Mouse (Mus musculus) lung, embryonic 16.5 days (tissue): Measurements from ENCODE around the gene Gas2l1. TPM values are rescaled to one million over a fixed set of nuclear protein-coding genes. Genes with fewer than 3 reads are reported as not detected.

ENCODE experiments used
- ATAC-seq: fragments of 200-750 bp; cut with Nextera tagmentation; 2 replicates; pipeline ENCODE4 v1.8.0; 2017; ENCODE audit warnings: low read depth, mild to moderate bottlenecking, moderate library complexity
- H3K27ac ChIP-seq: fragments of 300-500 bp; sonication (generic); 2 replicates; pipeline ENCODE4 v1.5.1; 2014; ENCODE audit warnings: mild to moderate bottlenecking, control low read depth, low read length
- H3K27me3 ChIP-seq: fragments of 300-500 bp; sonication (generic); 2 replicates; pipeline ENCODE4 v1.6.1; 2014; ENCODE audit warnings: low read depth, low read length, mixed read lengths; ENCODE audit not compliant: control insufficient read depth, insufficient read depth
- H3K36me3 ChIP-seq: fragments of 300-500 bp; sonication (generic); 2 replicates; pipeline ENCODE4 v1.6.1; 2014; ENCODE audit warnings: low read length; ENCODE audit not compliant: control insufficient read depth, insufficient read depth
- H3K4me1 ChIP-seq: fragments of 300-500 bp; sonication (generic); replicated peaks from 2 replicates; pipeline ENCODE4 v1.6.1; 2014; ENCODE audit warnings: low read length, mixed read lengths; ENCODE audit not compliant: control insufficient read depth, insufficient read depth
- H3K4me2 ChIP-seq: fragments of 300-500 bp; sonication (generic); 2 replicates; pipeline ENCODE4 v1.6.1; 2014; ENCODE audit warnings: low read depth, low read length, control low read depth
- H3K4me3 ChIP-seq: fragments of 300-500 bp; sonication (generic); 2 replicates; pipeline ENCODE4 v1.5.1; 2014; ENCODE audit warnings: mild to moderate bottlenecking, low read length, control low read depth
- H3K9ac ChIP-seq: fragments of 300-500 bp; sonication (generic); 2 replicates; pipeline ENCODE4 v1.6.1; 2014; ENCODE audit warnings: low read length, control low read depth
- H3K9me3 ChIP-seq: fragments of 300-500 bp; sonication (generic); 2 replicates; pipeline ENCODE4 v1.6.1; 2016; ENCODE audit warnings: low read length; ENCODE audit not compliant: control insufficient read depth
- WGBS: fragments of 180-500 bp; shearing (Covaris S2); extraction: QIAGEN DNeasy Blood & Tissue Kit; methylation state at CpG from one replicate; pipeline ENCODE4 v1.1.7; 2014; 5-methylcytosine and 5-hydroxymethylcytosine counted together
- polyA plus RNA-seq: library from polyadenylated mRNA; unstranded; fragments of >200 nt; fragmentation: Nextera tagmentation; extraction: Ambion mirVana; gene quantifications from 2 replicates; pipeline ENCODE4 v1.2.1, GENCODE M21; 2015

Gas2l1 gene
- polyA plus RNA-seq, 1 experiment from 2014 or later, result 18.6 TPM

DNA sequence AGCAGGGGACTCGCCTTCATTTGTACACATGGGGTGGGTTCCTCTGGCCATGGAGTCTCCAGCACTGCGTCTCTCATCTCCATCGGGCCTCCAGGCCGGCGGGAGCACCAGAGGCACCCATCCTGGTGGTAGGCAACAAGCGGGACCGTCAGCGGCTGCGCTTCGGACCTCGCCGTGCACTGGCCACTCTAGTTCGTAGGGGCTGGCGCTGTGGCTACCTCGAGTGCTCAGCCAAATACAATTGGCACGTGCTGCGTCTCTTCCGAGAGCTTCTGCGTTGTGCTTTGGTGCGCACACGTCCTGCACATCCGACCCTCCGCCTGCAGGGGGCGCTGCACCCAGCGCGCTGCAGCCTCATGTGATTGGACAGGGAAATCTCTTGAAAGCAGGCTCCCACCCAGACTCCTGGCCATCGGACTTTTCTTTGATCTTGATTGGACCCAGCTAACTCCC is 5.4 kb downstream of the Gas2l1 start:
- Histone ChIP-seq H3K27me3 (peaks cover 63% of the 10 kb centered on the region), H3K4me3 (no peak overlapping the region), H3K4me1 (peaks cover 31% of the 10 kb centered on the region), H3K36me3 (no peaks in the 10 kb centered on the region), H3K27ac (no peak overlapping the region), H3K9me3 (no peaks in the 10 kb centered on the region), H3K9ac (no peak overlapping the region), H3K4me2 (no peak overlapping the region)
- WGBS, result 11% methylated on average over 27 of the region's 27 CpGs
- no peak for ATAC-seq

DNA sequence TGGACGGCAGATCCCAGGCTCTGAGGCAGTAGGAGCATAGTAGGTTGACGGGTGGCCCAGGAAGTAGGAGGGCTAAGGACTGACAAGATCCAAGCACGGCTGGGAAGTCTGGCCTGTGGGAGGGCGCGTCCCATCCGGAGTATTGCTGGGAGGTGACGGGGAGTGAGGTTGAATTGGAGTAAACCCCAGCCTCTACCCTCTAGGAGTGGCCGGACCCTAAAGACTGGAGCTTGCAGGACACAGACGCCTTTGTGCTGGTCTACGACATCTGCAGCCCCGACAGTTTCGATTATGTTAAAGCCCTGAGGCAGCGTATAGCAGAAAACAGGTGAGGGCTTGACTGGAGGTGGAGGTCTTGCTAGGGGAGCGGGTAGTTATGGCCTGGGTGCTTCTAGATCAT is 5.9 kb downstream of the Gas2l1 start:
- ATAC-seq, result no peak
- H3K27me3 ChIP-seq, result peaks cover 63% of the 10 kb centered on the region
- H3K27ac ChIP-seq, result no peak overlapping the region
- H3K4me1 ChIP-seq, result peaks cover 26% of the 10 kb centered on the region
- no peaks in the 10 kb centered on the region for H3K36me3 ChIP-seq
- H3K4me2 ChIP-seq, result no peak overlapping the region
- H3K9me3 ChIP-seq, result no peaks in the 10 kb centered on the region
- no peak overlapping the region for H3K9ac ChIP-seq
- H3K4me3 ChIP-seq, result no peak overlapping the region
- 25% methylated on average over 14 of the region's 14 CpGs for WGBS

GRCm38 (mm10) chr11:5058783-5059182 is 6.3 kb downstream of the Gas2l1 start:
- H3K9me3 ChIP-seq, result no peaks in the 10 kb centered on the region
- ATAC-seq, result no peak
- H3K36me3 ChIP-seq, result no peaks in the 10 kb centered on the region
- 38% methylated on average over 9 of the region's 9 CpGs for WGBS
- H3K4me1 ChIP-seq, result peaks cover 25% of the 10 kb centered on the region
- H3K4me3 ChIP-seq, result no peak overlapping the region
- H3K27me3 ChIP-seq, result peaks cover 63% of the 10 kb centered on the region
- no peak overlapping the region for H3K4me2 ChIP-seq
- H3K27ac ChIP-seq, result no peak overlapping the region
- H3K9ac ChIP-seq, result no peak overlapping the region

GRCm38 (mm10) chr11:5057856-5058641 is 7.1 kb downstream of the Gas2l1 start, which contains the start of gene Rasl10a:
Rasl10a (plus strand) TSS chr11:5058128.
- H3K27ac ChIP-seq, result no peak within 1 kb of the TSS
- H3K9me3 ChIP-seq, result no peaks in the 10 kb centered on the region
- no peak for ATAC-seq
- H3K36me3 ChIP-seq, result no peaks in the 10 kb centered on the region
- H3K27me3 ChIP-seq, result peaks cover 63% of the 10 kb centered on the region
- peak within 1 kb of the TSS; percentile 54 for H3K4me3 ChIP-seq
- 1% methylated on average over 71 of the region's 77 CpGs for WGBS
- peak within 1 kb of the TSS; percentile 93 for H3K4me2 ChIP-seq
- peaks cover 25% of the 10 kb centered on the region for H3K4me1 ChIP-seq
- H3K9ac ChIP-seq, result peak within 1 kb of the TSS; percentile 61

- Histone ChIP-seq H3K4me2 (peak overlapping the region; percentile 93), H3K9me3 (no peaks in the 10 kb centered on the region), H3K4me1 (peaks cover 24% of the 10 kb centered on the region), H3K27ac (no peak overlapping the region), H3K9ac (peak overlapping the region; percentile 61), H3K36me3 (no peaks in the 10 kb centered on the region), H3K4me3 (peak overlapping the region; percentile 54), H3K27me3 (peaks cover 61% of the 10 kb centered on the region)
- WGBS, result 17% methylated on average over 8 of the region's 8 CpGs
- ATAC-seq, result no peak
Observed at GRCm38 (mm10) chr11:5057541-5057855, 7.6 kb downstream of the Gas2l1 start.

DNA sequence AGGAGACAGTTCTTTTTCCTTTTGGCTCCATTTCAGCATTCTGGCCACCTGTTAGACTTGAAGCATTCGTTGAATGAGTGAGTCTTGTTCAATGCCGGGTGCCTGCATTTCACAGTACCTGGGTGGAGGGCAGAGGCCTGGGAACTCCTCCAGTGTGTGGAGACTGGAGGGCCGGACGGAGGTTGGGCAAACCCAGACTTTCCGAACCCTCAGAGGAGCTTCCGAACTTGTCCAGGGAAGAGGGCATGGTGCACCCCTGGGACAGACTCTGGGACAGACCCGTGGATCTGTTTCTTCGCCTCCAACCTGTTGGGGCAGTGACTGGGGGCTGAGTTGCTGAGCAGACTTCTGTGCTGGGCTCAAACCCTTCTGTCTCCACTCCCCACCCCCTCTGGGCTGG is 8.1 kb downstream of the Gas2l1 start:
- no peak overlapping the region for H3K4me3 ChIP-seq
- H3K4me1 ChIP-seq, result peaks cover 20% of the 10 kb centered on the region
- 54% methylated on average over 8 of the region's 8 CpGs for WGBS
- no peak overlapping the region for H3K9ac ChIP-seq
- no peak overlapping the region for H3K27ac ChIP-seq
- H3K36me3 ChIP-seq, result no peaks in the 10 kb centered on the region
- H3K9me3 ChIP-seq, result no peaks in the 10 kb centered on the region
- no peak for ATAC-seq
- H3K4me2 ChIP-seq, result no peak overlapping the region
- H3K27me3 ChIP-seq, result peaks cover 57% of the 10 kb centered on the region

DNA sequence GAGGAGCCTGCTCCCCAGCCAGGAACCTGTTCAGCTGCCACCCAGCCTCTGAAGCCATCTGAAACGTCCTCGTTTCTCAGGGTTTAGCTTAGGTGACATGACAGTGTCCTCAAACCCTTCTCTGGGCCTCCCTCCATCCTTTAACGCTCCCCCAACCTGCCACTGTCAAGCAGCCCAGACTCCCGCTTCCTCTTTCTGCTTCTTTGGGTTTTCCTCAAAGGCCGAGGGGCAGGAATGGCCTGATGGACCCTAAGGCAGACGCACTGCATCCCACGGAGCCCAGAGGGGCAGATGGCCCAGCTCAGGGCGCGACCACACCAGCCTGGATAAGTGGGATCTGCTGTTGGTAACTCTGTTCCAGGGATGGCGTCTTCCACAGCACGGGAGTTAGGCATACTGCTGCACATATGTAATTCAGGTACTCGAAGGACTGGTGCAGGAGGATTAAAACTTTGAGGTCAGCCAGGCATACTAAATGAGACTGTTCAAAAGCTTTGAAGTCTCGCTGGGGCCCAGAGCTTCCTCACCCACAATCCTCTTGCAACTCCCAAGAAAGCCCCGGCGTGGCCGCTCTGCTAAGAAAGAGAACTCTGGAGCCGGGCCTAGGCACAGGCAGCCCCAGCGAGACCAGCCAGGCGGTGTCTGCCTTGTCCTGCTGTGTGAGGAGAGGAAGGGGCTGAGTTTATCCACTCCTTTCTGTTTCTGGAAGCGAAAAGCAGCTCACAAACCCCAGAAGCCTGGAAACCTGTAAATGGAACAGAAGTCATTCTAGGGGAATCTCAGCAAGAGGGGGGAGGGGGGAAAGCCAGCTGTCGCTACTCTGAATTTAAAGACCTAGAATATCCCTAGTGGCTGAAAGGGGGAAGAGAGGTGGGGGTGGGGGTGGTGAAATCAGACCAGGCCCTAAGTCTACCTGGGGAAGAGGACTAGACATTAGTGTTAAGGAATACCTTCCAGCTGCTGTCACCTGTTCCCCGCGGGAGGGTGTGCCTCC is 8.9 kb downstream of the Gas2l1 start:
- Histone ChIP-seq H3K9ac (no peak overlapping the region), H3K4me2 (no peak overlapping the region), H3K9me3 (no peaks in the 10 kb centered on the region), H3K4me1 (peaks cover 12% of the 10 kb centered on the region), H3K27me3 (peaks cover 54% of the 10 kb centered on the region), H3K4me3 (no peak overlapping the region), H3K27ac (no peak overlapping the region), H3K36me3 (no peaks in the 10 kb centered on the region)
- WGBS, result 45% methylated on average over 23 of the region's 23 CpGs
- no peak for ATAC-seq

DNA sequence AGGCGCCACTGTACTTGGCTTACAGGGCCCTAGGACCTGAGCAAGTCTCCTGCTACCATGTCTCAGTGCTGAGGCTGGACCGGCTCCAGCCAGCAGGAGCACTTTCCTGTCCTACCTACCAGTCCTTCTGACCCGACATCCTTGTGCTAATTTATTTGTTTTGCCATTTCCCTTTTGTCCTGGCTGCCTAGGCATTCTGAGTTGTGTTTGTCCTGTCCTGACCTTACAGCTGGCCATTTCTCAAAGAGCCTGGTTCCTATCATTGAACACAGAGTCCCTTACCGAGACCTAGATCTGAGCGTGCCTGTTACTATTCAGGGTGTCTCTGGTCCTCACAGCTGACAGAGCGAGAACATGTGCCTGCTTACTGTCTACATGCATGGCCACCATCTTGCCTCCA is 10.3 kb downstream of the Gas2l1 start:
- H3K4me1 ChIP-seq, result peaks cover 10% of the 10 kb centered on the region
- no peak overlapping the region for H3K27ac ChIP-seq
- no peak overlapping the region for H3K4me2 ChIP-seq
- no peaks in the 10 kb centered on the region for H3K9me3 ChIP-seq
- ATAC-seq, result no peak
- WGBS, result 51% methylated on average over 6 of the region's 6 CpGs
- peaks cover 40% of the 10 kb centered on the region for H3K27me3 ChIP-seq
- H3K9ac ChIP-seq, result no peak overlapping the region
- H3K4me3 ChIP-seq, result no peak overlapping the region
- no peaks in the 10 kb centered on the region for H3K36me3 ChIP-seq

DNA sequence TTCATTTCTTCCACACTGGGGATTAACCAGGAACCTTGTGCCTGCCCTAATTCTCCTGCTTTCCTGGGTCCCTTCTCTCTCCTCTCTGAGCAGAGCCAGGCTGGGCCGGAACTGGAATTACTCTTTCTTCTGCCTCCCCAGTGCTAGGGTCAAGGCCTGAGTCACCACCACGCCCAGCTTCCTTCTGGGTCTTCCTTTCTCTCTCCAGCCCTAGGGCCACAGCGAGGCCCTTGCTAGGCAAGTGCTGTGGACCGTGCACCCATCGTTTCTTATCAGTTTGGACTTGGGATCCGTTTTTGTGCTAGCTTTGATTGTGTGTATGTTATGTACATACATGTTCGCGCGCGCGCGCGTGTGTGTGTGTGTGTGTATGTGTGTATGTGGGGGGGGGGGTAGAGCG is 11.0 kb downstream of the Gas2l1 start:
- Histone ChIP-seq H3K9me3 (no peaks in the 10 kb centered on the region), H3K27me3 (peaks cover 33% of the 10 kb centered on the region), H3K4me1 (peaks cover 8% of the 10 kb centered on the region), H3K4me3 (no peak overlapping the region), H3K27ac (no peak overlapping the region), H3K9ac (no peak overlapping the region), H3K4me2 (no peak overlapping the region), H3K36me3 (no peaks in the 10 kb centered on the region)
- WGBS, result 79% methylated on average over 14 of the region's 14 CpGs
- no peak for ATAC-seq
